Mouse (Mus musculus): ENCODE measurements at regions not wholly inside any gene's neighbourhood (a gene's known extent, or its start where the extent isn't known, plus 50 kb on each side); places are given as distances from the start of the nearest gene placed in this dataset.

DNA sequence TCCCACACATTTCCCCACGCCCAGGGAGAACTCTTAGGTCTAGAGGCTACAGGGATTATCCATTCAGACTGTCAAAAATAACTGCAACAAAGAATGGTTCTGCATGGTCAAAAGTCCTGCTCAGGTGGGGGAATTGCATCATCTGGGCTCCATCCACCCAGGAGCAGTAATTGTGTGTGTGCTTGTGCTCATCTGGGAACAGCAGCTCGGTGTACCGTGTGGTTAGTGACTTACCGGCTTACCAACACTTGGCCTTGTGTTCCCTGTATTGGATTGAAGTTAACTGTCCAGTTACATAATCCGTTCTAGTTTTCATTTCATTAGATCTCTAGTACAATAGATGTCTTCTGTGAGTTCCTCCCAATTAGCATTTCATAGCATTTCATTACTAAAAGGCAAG, 117.7 kb upstream of the Usp25 start:
- TF ChIP-seq POLR2A (IDR thresholded peaks at IDR 0.05; ENCODE audit: borderline replicate concordance, extremely low read depth, insufficient read depth, insufficient read length, poor library complexity, severe bottlenecking) (no peak), CTCF (IDR thresholded peaks at IDR 0.05; ENCODE audit: borderline replicate concordance, extremely low read depth, insufficient read depth, insufficient read length) (no peak)

Data from brain, embryonic 14.5 days (tissue).